Mouse (Mus musculus): ENCODE measurements around the gene Nr6a1. TPM values are rescaled to one million over a fixed set of nuclear protein-coding genes. Genes with fewer than 3 reads are reported as not detected.

Nr6a1 gene
- total RNA-seq (2023): 1.3 and 1.5 TPM in 2 replicates

GRCm38 (mm10) chr2:38927115-38927979 lies at the start of gene Nr6a1:
Gene Nr6a1, minus strand, starts transcription at chr2:38927688.

DNA sequence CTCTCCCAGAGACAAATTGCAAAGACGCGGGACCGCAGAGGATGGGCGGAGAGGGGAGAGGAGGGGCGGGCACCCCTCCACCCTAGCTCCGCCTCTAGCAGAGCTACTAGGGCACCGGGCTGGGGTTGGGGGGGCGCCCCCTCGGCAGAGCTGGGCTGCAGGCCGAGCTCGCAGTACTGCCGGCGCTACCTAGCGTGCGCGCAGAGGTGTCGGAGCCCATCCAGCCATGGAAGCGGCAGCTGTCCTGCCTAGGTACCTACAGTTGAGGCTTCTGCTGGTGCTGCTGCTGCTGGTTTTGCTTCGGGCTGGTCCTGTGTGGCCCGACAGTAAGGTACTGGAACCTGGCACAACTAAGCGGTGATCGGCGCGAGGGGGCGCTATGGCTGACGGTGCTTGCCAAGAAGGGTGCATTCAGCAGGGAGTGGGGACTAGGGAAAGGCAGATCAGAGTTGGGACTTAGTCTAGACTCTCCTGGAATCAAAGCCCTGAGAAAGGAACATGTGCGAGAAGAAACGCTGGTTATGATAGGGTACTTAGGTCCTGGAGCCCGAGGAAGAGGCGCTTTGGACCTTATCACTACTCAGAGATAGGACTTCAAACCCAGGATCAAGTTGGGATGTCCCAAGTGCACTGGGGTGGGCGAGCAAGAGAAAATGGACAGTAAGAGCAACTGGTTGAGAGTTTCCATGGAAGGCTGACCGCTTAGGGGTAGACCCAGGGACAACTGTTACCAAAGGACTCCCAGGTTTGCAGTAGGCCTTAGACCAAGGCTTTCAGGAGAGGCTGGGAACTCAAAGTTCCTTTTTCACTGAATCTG lies 4.6 kb upstream of the Nr6a1 start, which contains the start of gene Olfml2a:
Gene Olfml2a, plus strand, starts transcription at position 128 of the 817 bp plus-strand sequence.

GRCm38 (mm10) chr2:38714324-38714723 lies 213.2 kb downstream of the Nr6a1 start, which contains the start of gene Nr5a1:
Gene Nr5a1, minus strand, starts transcription at chr2:38714542.

Other genes starting within 250 kb of the Nr6a1 start
- gene Nr5a1, start 213.1 kb downstream of the Nr6a1 start, total RNA-seq (2023): not detected in 2 replicates
- gene Olfml2a, start 4.3 kb upstream of the Nr6a1 start, total RNA-seq (2023): 0.13 TPM in 1 of 2 replicates, not detected in the other
- 0.16 and 0.23 TPM in 2 replicates for gene Wdr38, start 69.8 kb upstream of the Nr6a1 start, total RNA-seq (2023)
- 22.4 and 26.0 TPM in 2 replicates for gene Arpc5l, start 77.7 kb upstream of the Nr6a1 start, total RNA-seq (2023)
- 200 and 253 TPM in 2 replicates for gene Rpl35, start 77.9 kb upstream of the Nr6a1 start, total RNA-seq (2023)
- gene Golga1, start 137.9 kb upstream of the Nr6a1 start, total RNA-seq (2023): 13.6 and 17.8 TPM in 2 replicates